Mouse (Mus musculus): ENCODE results near the gene Slc6a14. TPM values are rescaled to one million over a fixed set of nuclear protein-coding genes. Genes with fewer than 3 reads are reported as not detected.

Gene Slc6a14
- not detected in 2 replicates for polyA plus RNA-seq (2012)

GRCm38 (mm10) chrX:21714829-21715228, at the start of gene Slc6a14:
Gene Slc6a14, plus strand, starts transcription at chrX:21714896.
- no peaks in the 10 kb centered on the region for H3K36me3 ChIP-seq (ENCODE audit: control insufficient read depth)
- no peaks in the 10 kb centered on the region; the same call in 1 of the 2 replicates for H3K9me3 ChIP-seq (ENCODE audit: control insufficient read depth, low read length)
- H3K27me3 ChIP-seq (ENCODE audit: control insufficient read depth), result no peaks in the 10 kb centered on the region
- no peak within 1 kb of the TSS for H3K4me3 ChIP-seq (replicated peaks)
- no peaks in the 10 kb centered on the region for H3K4me1 ChIP-seq (ENCODE audit: control insufficient read depth)
- no peak for TF ChIP-seq GATA1 (IDR thresholded peaks at IDR 0.05; ENCODE audit: low read length)
- TF ChIP-seq TAL1 (IDR thresholded peaks at IDR 0.05; ENCODE audit: low read length), result no peak

GRCm38 (mm10) chrX:21670896-21671295, 43.8 kb upstream of the Slc6a14 start:
- Histone ChIP-seq H3K36me3 (ENCODE audit: control insufficient read depth) (no peaks in the 10 kb centered on the region), H3K4me3 (replicated peaks) (no peak overlapping the region), H3K4me1 (ENCODE audit: control insufficient read depth) (no peaks in the 10 kb centered on the region), H3K9me3 (ENCODE audit: control insufficient read depth, low read length) (no peaks in the 10 kb centered on the region), H3K27me3 (ENCODE audit: control insufficient read depth) (no peaks in the 10 kb centered on the region)
- no peak for TF ChIP-seq GATA1 (IDR thresholded peaks at IDR 0.05; ENCODE audit: low read length)

GRCm38 (mm10) chrX:21695220-21695619, 19.5 kb upstream of the Slc6a14 start:
- H3K27me3 ChIP-seq (ENCODE audit: control insufficient read depth), result no peaks in the 10 kb centered on the region
- no peak for TF ChIP-seq GATA1 (IDR thresholded peaks at IDR 0.05; ENCODE audit: low read length)
- no peak for TF ChIP-seq TAL1 (IDR thresholded peaks at IDR 0.05; ENCODE audit: low read length)
- no peaks in the 10 kb centered on the region for H3K4me1 ChIP-seq (ENCODE audit: control insufficient read depth)
- no peaks in the 10 kb centered on the region for H3K36me3 ChIP-seq (ENCODE audit: control insufficient read depth)
- H3K4me3 ChIP-seq (replicated peaks), result no peak overlapping the region
- no peaks in the 10 kb centered on the region for H3K9me3 ChIP-seq (ENCODE audit: control insufficient read depth, low read length)

- Histone ChIP-seq H3K4me3 (replicated peaks) (no peak overlapping the region), H3K27me3 (ENCODE audit: control insufficient read depth) (no peaks in the 10 kb centered on the region), H3K9me3 (ENCODE audit: control insufficient read depth, low read length) (no peaks in the 10 kb centered on the region), H3K4me1 (ENCODE audit: control insufficient read depth) (no peaks in the 10 kb centered on the region), H3K36me3 (ENCODE audit: control insufficient read depth) (no peaks in the 10 kb centered on the region)
- TF ChIP-seq GATA1 (IDR thresholded peaks at IDR 0.05; ENCODE audit: low read length) (no peak), TAL1 (IDR thresholded peaks at IDR 0.05; ENCODE audit: low read length) (no peak)
Measured at GRCm38 (mm10) chrX:21695687-21696086, 19.0 kb upstream of the Slc6a14 start.

GRCm38 (mm10) chrX:21701646-21702045, 13.1 kb upstream of the Slc6a14 start:
- Histone ChIP-seq H3K27me3 (ENCODE audit: control insufficient read depth) (no peaks in the 10 kb centered on the region), H3K36me3 (ENCODE audit: control insufficient read depth) (no peaks in the 10 kb centered on the region), H3K9me3 (ENCODE audit: control insufficient read depth, low read length) (no peaks in the 10 kb centered on the region), H3K4me1 (ENCODE audit: control insufficient read depth) (no peaks in the 10 kb centered on the region), H3K4me3 (replicated peaks) (no peak overlapping the region)
- TF ChIP-seq GATA1 (IDR thresholded peaks at IDR 0.05; ENCODE audit: low read length) (no peak), TAL1 (IDR thresholded peaks at IDR 0.05; ENCODE audit: low read length) (no peak)

- H3K4me1 ChIP-seq (ENCODE audit: control insufficient read depth), result no peaks in the 10 kb centered on the region
- TF ChIP-seq TAL1 (IDR thresholded peaks at IDR 0.05; ENCODE audit: low read length) (no peak), GATA1 (IDR thresholded peaks at IDR 0.05; ENCODE audit: low read length) (no peak)
- no peak overlapping the region for H3K4me3 ChIP-seq (replicated peaks)
- no peaks in the 10 kb centered on the region for H3K36me3 ChIP-seq (ENCODE audit: control insufficient read depth)
- no peaks in the 10 kb centered on the region for H3K9me3 ChIP-seq (ENCODE audit: control insufficient read depth, low read length)
- no peaks in the 10 kb centered on the region for H3K27me3 ChIP-seq (ENCODE audit: control insufficient read depth)
Measured at GRCm38 (mm10) chrX:21704470-21704869, 10.2 kb upstream of the Slc6a14 start.

- Histone ChIP-seq H3K36me3 (ENCODE audit: control insufficient read depth) (no peaks in the 10 kb centered on the region), H3K4me1 (ENCODE audit: control insufficient read depth) (no peaks in the 10 kb centered on the region), H3K27me3 (ENCODE audit: control insufficient read depth) (no peaks in the 10 kb centered on the region), H3K9me3 (ENCODE audit: control insufficient read depth, low read length) (no peaks in the 10 kb centered on the region; the same call in 1 of the 2 replicates), H3K4me3 (replicated peaks) (no peak overlapping the region)
- TF ChIP-seq GATA1 (IDR thresholded peaks at IDR 0.05; ENCODE audit: low read length) (no peak), TAL1 (IDR thresholded peaks at IDR 0.05; ENCODE audit: low read length) (no peak)
Measured at GRCm38 (mm10) chrX:21715293-21715692, 597 bp downstream of the Slc6a14 start.

GRCm38 (mm10) chrX:21716885-21717284, 2.2 kb downstream of the Slc6a14 start:
- TF ChIP-seq TAL1 (IDR thresholded peaks at IDR 0.05; ENCODE audit: low read length) (no peak), GATA1 (IDR thresholded peaks at IDR 0.05; ENCODE audit: low read length) (no peak)
- Histone ChIP-seq H3K27me3 (ENCODE audit: control insufficient read depth) (no peaks in the 10 kb centered on the region), H3K4me1 (ENCODE audit: control insufficient read depth) (no peaks in the 10 kb centered on the region), H3K9me3 (ENCODE audit: control insufficient read depth, low read length) (no peaks in the 10 kb centered on the region; the same call in 1 of the 2 replicates), H3K4me3 (replicated peaks) (no peak overlapping the region), H3K36me3 (ENCODE audit: control insufficient read depth) (no peaks in the 10 kb centered on the region)

GRCm38 (mm10) chrX:21744997-21745396, 30.3 kb downstream of the Slc6a14 start, which contains the start of gene Gm28269:
Gene Gm28269, minus strand, starts transcription at chrX:21745097.
- TF ChIP-seq TAL1 (IDR thresholded peaks at IDR 0.05; ENCODE audit: low read length) (no peak), GATA1 (IDR thresholded peaks at IDR 0.05; ENCODE audit: low read length) (no peak)
- H3K27me3 ChIP-seq (ENCODE audit: control insufficient read depth), result no peaks in the 10 kb centered on the region
- no peaks in the 10 kb centered on the region for H3K9me3 ChIP-seq (ENCODE audit: control insufficient read depth, low read length)
- H3K4me1 ChIP-seq (ENCODE audit: control insufficient read depth), result no peaks in the 10 kb centered on the region
- H3K4me3 ChIP-seq (replicated peaks), result no peak within 1 kb of the TSS
- H3K36me3 ChIP-seq (ENCODE audit: control insufficient read depth), result no peaks in the 10 kb centered on the region

Other genes starting within 250 kb of the Slc6a14 start
- gene Agtr2, start 230.4 kb upstream of the Slc6a14 start, polyA plus RNA-seq (2012), result not detected in 2 replicates
- gene Gm28269, start 30.2 kb downstream of the Slc6a14 start, polyA plus RNA-seq (2012), result not detected in 2 replicates